Mouse (Mus musculus) hindbrain, postnatal 0 days (tissue): ENCODE data around the gene Clcn3. TPM values are rescaled to one million over a fixed set of nuclear protein-coding genes. Genes with fewer than 3 reads are reported as not detected.
"Not testable (repeated sequence)": the region's sequence is repeated elsewhere in the genome, so short reads cannot be mapped to it uniquely, and the experiment has no call there.

Experiments used
- ATAC-seq: fragments of 200-750 bp; cut with Nextera tagmentation; 2 replicates; pipeline ENCODE4 v1.8.0; 2017; ENCODE audit warnings: mild to moderate bottlenecking, moderate TSS enrichment, moderate library complexity
- DNase-seq: peaks from one replicate; pipeline ENCODE4 v3.0.0-alpha.2; 2015; ENCODE audit warnings: low spot score
- H3K27ac ChIP-seq: fragments of 300-500 bp; sonication (generic); 2 replicates; pipeline ENCODE4 v1.5.1; 2014; ENCODE audit warnings: mild to moderate bottlenecking
- H3K27me3 ChIP-seq: fragments of 300-500 bp; sonication (generic); 2 replicates; pipeline ENCODE4 v1.6.1; 2014; ENCODE audit warnings: low read length, mixed read lengths; ENCODE audit not compliant: insufficient read depth
- H3K36me3 ChIP-seq: fragments of 300-500 bp; sonication (generic); 2 replicates; pipeline ENCODE4 v1.6.1; 2014; ENCODE audit warnings: low read length, mixed read lengths; ENCODE audit not compliant: insufficient read depth
- H3K4me1 ChIP-seq: fragments of 300-500 bp; sonication (generic); 2 replicates; pipeline ENCODE4 v1.6.1; 2014; ENCODE audit warnings: antibody characterized with exemption, low read length, mixed read lengths; ENCODE audit not compliant: insufficient read depth
- H3K4me2 ChIP-seq: fragments of 300-500 bp; sonication (generic); 2 replicates; pipeline ENCODE4 v1.6.1; 2014; ENCODE audit warnings: low read depth, mild to moderate bottlenecking, low read length, moderate library complexity, mixed read lengths
- H3K4me3 ChIP-seq: fragments of 300-500 bp; sonication (generic); 2 replicates; pipeline ENCODE4 v1.5.1; 2014; ENCODE audit warnings: low read length
- H3K9ac ChIP-seq: fragments of 300-500 bp; sonication (generic); replicated peaks from 2 replicates; pipeline ENCODE4 v1.6.1; 2014; ENCODE audit warnings: mild to moderate bottlenecking, low read length, moderate library complexity, mixed read lengths
- H3K9me3 ChIP-seq: fragments of 300-500 bp; sonication (generic); 2 replicates; pipeline ENCODE4 v1.6.1; 2016; ENCODE audit warnings: low read length, mixed read lengths
- CTCF ChIP-seq: IDR thresholded peaks from 2 replicates; pipeline ENCODE4 v1.5.1; 2016; ENCODE audit warnings: antibody characterized with exemption, control low read depth, low read depth
- WGBS: fragments of 180-500 bp; shearing (Covaris S2); extraction: QIAGEN DNeasy Blood & Tissue Kit; methylation state at CpG from one replicate; pipeline ENCODE4 v1.1.7; 2014; 5-methylcytosine and 5-hydroxymethylcytosine counted together
- polyA plus RNA-seq: library from polyadenylated mRNA; unstranded; fragments of >200 nt; fragmentation: Nextera tagmentation; extraction: Ambion mirVana; gene quantifications from 2 replicates; pipeline ENCODE4 v1.2.1, GENCODE M21; 2015
- total RNA-seq: library from RNA; depleted of rRNA; stranded (reverse); fragments of >200 nt; gene quantifications from 2 replicates; pipeline ENCODE4 v1.2.3, GENCODE M21; 2014; rRNA removed

The Clcn3 gene
- total RNA-seq: 85.9 and 87.7 TPM in 2 replicates
- 77.4 and 84.8 TPM in 2 replicates for polyA plus RNA-seq

- Histone ChIP-seq H3K9me3 (no peaks in the 10 kb centered on the region), H3K4me2 (peak within 1 kb of the TSS; percentile 79), H3K9ac (peak within 1 kb of the TSS; percentile 83), H3K27me3 (no peaks in the 10 kb centered on the region), H3K36me3 (no peaks in the 10 kb centered on the region), H3K4me1 (peaks cover 11% of the 10 kb centered on the region; the same call in 1 of the 2 replicates), H3K4me3 (peak within 1 kb of the TSS; percentile 90), H3K27ac (peak within 1 kb of the TSS; percentile 80)
- 1% methylated on average over 101 of the region's 101 CpGs for WGBS
- DNase-seq: peak; percentile 99
- peak; percentile 100 for ATAC-seq
- TF ChIP-seq CTCF: no peak; the same call in 1 of the 2 replicates
Measured at GRCm38 (mm10) chr8:60982701-60983687, at the start of gene Clcn3. TSS of gene Clcn3 (minus strand) at chr8:60983300.

- no peak overlapping the region for H3K4me3 ChIP-seq
- no peaks in the 10 kb centered on the region for H3K27me3 ChIP-seq
- no peak overlapping the region for H3K9ac ChIP-seq
- H3K9me3 ChIP-seq: no peaks in the 10 kb centered on the region
- no peak overlapping the region for H3K27ac ChIP-seq
- H3K4me2 ChIP-seq: no peak overlapping the region
- no peak for DNase-seq
- no peak for TF ChIP-seq CTCF
- no peaks in the 10 kb centered on the region for H3K36me3 ChIP-seq
- ATAC-seq: no peak
- H3K4me1 ChIP-seq: 0 out of 2 replicates have a peak, but pooled peaks cover 7% of the 10 kb centered on the region
- WGBS: 90% methylated on average over 3 of the region's 3 CpGs
Measured at GRCm38 (mm10) chr8:60996468-60996867, 13.4 kb upstream of the Clcn3 start.

- no peaks in the 10 kb centered on the region for H3K27me3 ChIP-seq
- peak overlapping the region; percentile 91 for H3K4me3 ChIP-seq
- H3K4me1 ChIP-seq: 0 out of 2 replicates have a peak, but pooled peaks cover 7% of the 10 kb centered on the region
- peak overlapping the region; percentile 72 for H3K9ac ChIP-seq
- no peak for TF ChIP-seq CTCF
- peak overlapping the region; percentile 88 for H3K4me2 ChIP-seq
- H3K9me3 ChIP-seq: no peaks in the 10 kb centered on the region
- no peaks in the 10 kb centered on the region for H3K36me3 ChIP-seq
- H3K27ac ChIP-seq: peak overlapping the region; percentile 89
- DNase-seq: no peak
- ATAC-seq: no peak
- WGBS: 4% methylated on average over 12 of the region's 12 CpGs
Measured at GRCm38 (mm10) chr8:60993639-60993986, 10.5 kb upstream of the Clcn3 start.

- Histone ChIP-seq H3K27ac (peak within 1 kb of the TSS; percentile 89), H3K36me3 (no peaks in the 10 kb centered on the region), H3K4me3 (peak within 1 kb of the TSS; percentile 91), H3K9ac (peak within 1 kb of the TSS; percentile 72), H3K27me3 (no peaks in the 10 kb centered on the region), H3K4me1 (0 out of 2 replicates have a peak, but pooled peaks cover 7% of the 10 kb centered on the region), H3K9me3 (no peaks in the 10 kb centered on the region), H3K4me2 (peak within 1 kb of the TSS; percentile 88)
- no peak; the same call in 1 of the 2 replicates for TF ChIP-seq CTCF
- peak; percentile 98 for DNase-seq
- ATAC-seq: peak; percentile 98
- WGBS: under 1% methylated on average over 57 of the region's 57 CpGs
Measured at GRCm38 (mm10) chr8:60992910-60993638, 10.0 kb upstream of the Clcn3 start, which contains the start of gene Nek1. TSS of gene Nek1 (plus strand) at chr8:60993195.

GRCm38 (mm10) chr8:60992561-60992909 lies 9.4 kb upstream of the Clcn3 start:
- Histone ChIP-seq H3K27me3 (no peaks in the 10 kb centered on the region), H3K4me2 (peak overlapping the region; percentile 88), H3K27ac (peak overlapping the region; percentile 89), H3K4me1 (0 out of 2 replicates have a peak, but pooled peaks cover 7% of the 10 kb centered on the region), H3K4me3 (peak overlapping the region; percentile 91), H3K9me3 (no peaks in the 10 kb centered on the region), H3K36me3 (no peaks in the 10 kb centered on the region), H3K9ac (peak overlapping the region; percentile 72)
- no peak for TF ChIP-seq CTCF
- under 1% methylated on average over 16 of the region's 16 CpGs for WGBS
- ATAC-seq (no peak), DNase-seq (no peak)

- not testable (repeated sequence) for H3K27ac ChIP-seq, H3K36me3 ChIP-seq, H3K4me2 ChIP-seq, H3K4me3 ChIP-seq, ATAC-seq, DNase-seq, H3K27me3 ChIP-seq, H3K9ac ChIP-seq, H3K9me3 ChIP-seq
- H3K4me1 ChIP-seq: peaks cover 11% of the 10 kb centered on the region; the same call in 1 of the 2 replicates
- WGBS: 89% methylated on average over 17 of the region's 17 CpGs
Measured at GRCm38 (mm10) chr8:60984260-60985010, 1.3 kb upstream of the Clcn3 start.
